Mouse (Mus musculus) left cerebral cortex, postnatal 36 days (tissue): ENCODE results near the gene Tmem199. TPM values are rescaled to one million over a fixed set of nuclear protein-coding genes. Genes with fewer than 3 reads are reported as not detected.

Experiments
- total RNA-seq, 2 experiments: library from RNA; stranded (reverse); gene quantifications; 2 replicates each; pipeline ENCODE4 v1.2.3; 2021

The Tmem199 gene
- total RNA-seq, 2 experiments from 2014 or later: 38.0 to 44.6 TPM

Other genes with a start within 250 kb of the Tmem199 start
- 10 to 100 TPM; 11.3 to 25.5 TPM for gene BC030499, start 221.3 kb downstream of the Tmem199 start, total RNA-seq
- gene Spag5, start 210.6 kb downstream of the Tmem199 start, total RNA-seq: 10 to 100 TPM in 1 of 2 experiments, 1 to 10 TPM in 1; 7.3 to 13.8 TPM
- 100 to 1,000 TPM; 746 to 852 TPM for gene Aldoc, start 189.2 kb downstream of the Tmem199 start, total RNA-seq
- gene Pigs, start 183.8 kb downstream of the Tmem199 start, total RNA-seq: 10 to 100 TPM; 64.4 to 68.5 TPM
- gene Unc119, start 168.7 kb downstream of the Tmem199 start, total RNA-seq: 10 to 100 TPM; 30.6 to 31.3 TPM
- not detected for gene Foxn1, start 125.6 kb downstream of the Tmem199 start, total RNA-seq
- gene Slc13a2, start 90.0 kb downstream of the Tmem199 start, total RNA-seq: not detected
- 10 to 100 TPM in 1 of 2 experiments, 1 to 10 TPM in 1; 9.4 to 11.7 TPM for gene Slc46a1, start 46.5 kb downstream of the Tmem199 start, total RNA-seq
- gene Sarm1, start 14.4 kb downstream of the Tmem199 start, total RNA-seq: 10 to 100 TPM; 33.7 to 34.1 TPM
- 10 to 100 TPM; 65.9 to 80.3 TPM for gene Vtn, start 13.1 kb downstream of the Tmem199 start, total RNA-seq
- 1 to 10 TPM in 1 of 2 experiments, under 1 TPM in 1; 0.50 to 2.1 TPM for gene Sebox, start 8.7 kb downstream of the Tmem199 start, total RNA-seq
- 100 to 1,000 TPM; 116 to 117 TPM for gene Poldip2, start within 50 bp of the Tmem199 start, total RNA-seq
- gene Tnfaip1, start 24.2 kb upstream of the Tmem199 start, total RNA-seq: 10 to 100 TPM; 35.6 to 39.2 TPM
- gene Ift20, start 24.2 kb upstream of the Tmem199 start, total RNA-seq: 10 to 100 TPM; 85.7 to 93.9 TPM
- gene Tmem97, start 38.6 kb upstream of the Tmem199 start, total RNA-seq: 10 to 100 TPM; 17.0 to 25.7 TPM
- gene Nlk, start 185.2 kb upstream of the Tmem199 start, total RNA-seq: 100 to 1,000 TPM; 105 to 114 TPM
- 10 to 100 TPM; 15.9 to 16.8 TPM for gene Ccnq, start 239.6 kb upstream of the Tmem199 start, total RNA-seq